Mouse (Mus musculus): ENCODE measurements around the gene 1700061G19Rik.

- TF ChIP-seq CTCF (IDR thresholded peaks at IDR 0.05; ENCODE audit: extremely low read depth, insufficient read length, insufficient replicate concordance, low read depth, low read length) (no peak), POLR2A (IDR thresholded peaks at IDR 0.05; ENCODE audit: low read depth, low read length) (no peak)
These were observed 8.3 kb downstream of the 1700061G19Rik start for GRCm38 (mm10) chr17:56883612-56884011.
